Mouse (Mus musculus) gastrocnemius, postnatal 10 days (tissue): ENCODE measurements around the gene Cdk17. TPM values are rescaled to one million over a fixed set of nuclear protein-coding genes. Genes with fewer than 3 reads are reported as not detected.

Experiments used
- DNase-seq: peaks from one replicate; pipeline ENCODE4 v3.0.0; 2021; ENCODE audit warnings: mixed read lengths
- total RNA-seq, 2 experiments: library from RNA; stranded (reverse); gene quantifications; 2 replicates each; pipeline ENCODE4 v1.2.3; 2021

Cdk17 gene
- total RNA-seq, 2 experiments from 2014 or later: 18.6 to 22.6 TPM

- no peak for DNase-seq
Measured at GRCm38 (mm10) chr10:93228401-93229007, 67.8 kb downstream of the Cdk17 start.

DNA sequence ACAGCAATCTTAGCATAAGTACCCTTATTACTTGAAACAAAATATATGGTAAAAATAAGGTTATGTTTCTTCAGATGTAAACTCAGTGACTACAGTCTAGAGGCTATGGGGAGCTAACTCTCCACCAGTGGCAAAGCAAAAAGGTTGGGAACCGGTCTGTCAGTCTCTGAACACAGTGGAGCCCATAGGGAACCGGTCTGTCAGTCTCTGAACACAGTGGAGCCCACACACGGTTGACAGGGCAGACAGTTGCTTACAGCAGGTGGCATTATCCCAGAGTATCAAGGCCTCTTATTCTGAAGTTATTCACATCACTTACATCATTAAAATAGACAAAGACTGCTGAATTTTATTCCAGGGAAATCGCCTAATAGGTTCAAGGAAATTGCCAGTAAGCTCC, 70.8 kb downstream of the Cdk17 start:
- no peak for DNase-seq

- DNase-seq: no peak
Measured at GRCm38 (mm10) chr10:93231893-93232292, 71.2 kb downstream of the Cdk17 start.

GRCm38 (mm10) chr10:93233665-93234194, 73.1 kb downstream of the Cdk17 start:
- no peak for DNase-seq

GRCm38 (mm10) chr10:93234692-93235091, 74.0 kb downstream of the Cdk17 start:
- DNase-seq: no peak

DNA sequence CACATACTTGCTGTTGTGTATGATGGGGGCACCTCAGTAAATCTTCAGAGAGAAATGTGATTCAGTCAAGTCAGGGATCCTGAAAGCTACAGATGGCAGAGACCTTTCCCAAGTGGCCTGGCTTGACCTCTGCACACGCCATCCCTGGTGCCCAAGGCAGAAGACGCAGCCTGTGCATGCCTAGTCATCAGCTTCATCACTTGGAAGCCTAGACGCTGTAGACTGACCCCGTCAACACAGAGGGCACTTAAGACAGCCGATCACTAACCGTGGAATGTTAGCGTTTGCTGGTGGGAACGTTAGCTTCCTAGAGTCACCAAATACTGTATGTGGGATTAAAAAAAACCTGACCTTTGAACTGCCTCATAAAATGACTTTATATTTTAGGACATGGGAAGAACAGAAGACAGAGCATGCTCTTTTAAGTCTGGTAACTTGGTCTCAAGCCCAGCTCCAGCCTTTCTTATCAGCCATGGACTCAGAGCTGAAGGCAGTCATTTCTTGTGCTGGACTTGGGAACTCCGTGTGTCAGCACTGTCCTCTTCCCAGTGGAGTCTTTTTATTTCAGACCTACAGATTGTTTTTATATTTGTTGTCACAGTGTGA, 78.6 kb downstream of the Cdk17 start:
- DNase-seq: no peak

DNA sequence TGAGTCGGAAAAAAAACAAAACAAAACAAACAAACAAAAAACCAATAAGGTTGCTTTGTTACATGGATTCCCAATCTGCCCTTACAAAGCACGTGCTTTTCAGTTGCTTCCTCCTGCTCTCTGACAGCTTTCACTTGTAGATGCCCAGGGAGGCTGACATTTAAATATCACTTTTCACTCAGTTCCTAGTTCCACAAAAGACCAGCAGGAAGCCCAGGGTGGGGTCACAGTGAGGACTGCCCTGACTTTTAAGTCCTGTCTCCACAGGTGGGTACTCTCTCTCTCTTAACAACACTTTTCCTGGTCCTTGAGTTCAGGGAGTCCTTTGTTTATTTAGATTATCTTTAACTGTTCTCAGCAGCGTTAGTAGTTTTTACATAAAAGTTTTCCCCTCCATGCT, 81.5 kb downstream of the Cdk17 start:
- no peak for DNase-seq

GRCm38 (mm10) chr10:93242861-93243260, 82.2 kb downstream of the Cdk17 start:
- DNase-seq: no peak

GRCm38 (mm10) chr10:93244209-93244705, 83.6 kb downstream of the Cdk17 start:
- no peak for DNase-seq

DNA sequence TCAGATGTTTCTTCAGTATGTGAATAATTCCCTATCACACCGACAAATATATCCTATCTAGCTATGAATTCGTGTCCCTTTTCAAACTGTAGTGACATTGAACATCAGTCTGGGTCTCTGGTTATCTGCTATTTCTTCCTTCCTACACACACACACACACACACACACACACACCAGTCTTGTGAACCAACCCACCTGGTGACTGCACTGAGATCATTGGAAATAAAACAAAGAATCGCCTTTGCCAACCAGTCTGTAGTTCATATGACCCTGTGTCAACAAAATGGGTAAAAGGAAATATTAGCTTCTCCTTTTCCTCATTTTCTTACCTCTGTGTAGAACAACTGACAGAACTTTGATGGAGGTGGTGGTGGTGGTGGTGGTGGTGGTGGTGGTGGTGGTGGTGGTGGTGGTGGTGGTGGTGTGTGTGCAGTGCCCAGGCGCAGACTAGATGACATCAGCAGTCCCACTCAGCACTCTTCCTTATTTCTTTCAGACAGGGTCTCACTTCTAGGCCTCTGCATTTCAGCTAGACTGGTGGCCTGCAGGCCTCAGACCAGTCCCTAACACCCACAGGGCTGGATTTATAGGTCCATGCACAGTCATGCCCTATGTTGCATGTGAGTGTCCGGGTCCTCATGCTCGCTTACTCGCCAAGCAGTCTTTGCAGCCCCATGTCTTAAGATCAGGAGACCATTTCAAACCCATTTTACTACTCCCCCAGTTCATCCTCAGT, 85.7 kb downstream of the Cdk17 start:
- no peak for DNase-seq

DNA sequence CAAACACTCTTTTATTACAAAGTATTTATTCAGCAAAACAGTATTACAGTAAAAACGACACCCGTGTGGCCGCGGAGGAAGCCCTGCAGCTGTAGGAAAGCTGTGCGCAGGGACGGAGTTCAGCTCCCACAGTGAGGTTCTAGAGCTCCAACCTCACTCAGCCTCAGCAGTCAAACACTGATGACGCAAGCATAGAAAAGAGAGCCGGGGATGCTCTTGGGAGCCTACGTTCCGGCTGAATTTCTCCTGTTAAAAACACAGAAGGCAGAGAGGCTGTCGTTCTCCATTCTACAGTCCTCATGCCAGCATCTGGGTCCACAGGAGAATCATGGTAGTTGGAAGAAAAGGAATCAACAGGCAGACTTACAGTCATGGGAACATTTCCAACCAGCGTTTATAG, 86.7 kb downstream of the Cdk17 start:
- no peak for DNase-seq

GRCm38 (mm10) chr10:93247902-93248301, 87.2 kb downstream of the Cdk17 start:
- DNase-seq: no peak

GRCm38 (mm10) chr10:93248416-93248815, 87.7 kb downstream of the Cdk17 start:
- DNase-seq: no peak

GRCm38 (mm10) chr10:93249901-93250300, 89.2 kb downstream of the Cdk17 start:
- no peak for DNase-seq

DNA sequence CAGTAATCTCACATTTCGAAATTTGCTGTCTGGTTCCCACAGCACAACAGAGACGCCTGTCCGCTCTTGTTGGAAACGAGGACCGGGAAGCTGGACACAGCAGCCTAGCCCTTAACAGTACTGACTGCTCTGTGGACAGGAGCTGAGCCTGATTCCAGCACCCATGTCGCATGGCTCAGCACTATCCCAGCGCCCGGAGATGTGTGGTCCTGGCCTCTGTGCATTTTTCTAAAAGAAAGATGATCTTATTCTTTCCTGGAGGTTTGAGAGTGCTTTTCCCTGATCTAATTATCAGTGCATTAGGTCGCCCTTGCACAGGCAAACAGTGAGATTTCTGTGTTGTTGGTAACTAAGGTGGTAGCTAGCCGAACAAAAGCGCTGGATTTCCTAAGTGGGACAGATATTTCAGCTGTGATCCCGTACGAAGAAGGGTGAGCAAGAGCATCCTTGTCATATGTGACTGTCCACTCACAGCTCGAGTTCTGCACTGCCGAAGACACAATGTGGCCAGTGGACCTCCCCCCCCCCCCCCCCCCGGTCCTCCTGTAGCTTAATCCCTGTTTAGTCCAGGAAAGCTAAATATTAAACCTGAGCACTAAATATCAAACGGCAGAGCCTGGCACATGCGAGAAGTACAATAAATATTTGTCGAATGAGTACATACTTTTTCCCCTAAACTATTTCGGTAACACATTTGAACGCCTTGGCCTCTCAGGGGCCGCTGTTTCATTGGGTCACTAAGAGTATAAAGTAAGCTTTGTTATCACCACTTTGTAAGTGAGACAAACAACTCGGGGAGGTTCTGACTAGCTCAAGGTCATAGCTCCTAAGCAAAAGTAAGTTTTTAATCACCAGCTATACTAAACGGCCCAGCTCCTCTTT, 90.0 kb downstream of the Cdk17 start:
- no peak for DNase-seq

DNA sequence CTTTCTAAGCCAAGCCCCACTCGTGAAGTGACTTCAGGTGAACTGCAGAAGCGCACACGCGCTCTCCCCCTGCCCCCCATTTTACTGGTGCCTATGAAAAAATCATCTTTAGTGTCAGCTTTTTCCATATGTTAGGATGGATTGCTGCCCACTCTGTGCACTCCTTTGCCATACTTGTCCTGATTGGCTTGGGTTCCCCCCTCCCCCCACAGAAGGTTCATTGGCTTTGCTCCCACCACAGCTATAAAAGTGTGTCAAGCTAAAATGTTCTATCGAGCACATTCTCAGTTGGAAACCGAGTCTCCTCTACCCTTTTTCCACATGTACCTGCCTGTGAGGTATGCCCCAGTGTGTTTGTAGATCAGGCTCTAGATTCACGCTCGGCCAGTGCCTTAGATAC, 90.8 kb downstream of the Cdk17 start:
- DNase-seq: no peak

DNA sequence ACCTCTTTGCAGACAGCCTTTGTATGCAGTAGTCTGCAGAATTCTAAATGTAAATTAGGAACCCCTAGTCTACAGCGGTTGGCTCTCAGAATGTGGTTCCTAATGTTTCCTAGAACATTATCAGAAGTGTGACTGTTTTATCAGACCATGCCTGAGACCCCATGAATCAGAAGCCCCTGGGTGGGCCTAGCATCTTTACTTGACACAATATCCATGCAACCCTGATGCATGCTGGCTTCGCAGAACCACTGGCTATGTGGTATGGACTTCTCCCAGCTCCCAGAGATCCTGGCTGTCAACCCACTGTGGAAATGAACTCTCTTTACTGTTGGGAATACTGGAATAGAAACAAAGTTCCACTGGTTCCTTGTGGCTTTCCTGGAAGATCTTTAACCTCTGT, 92.0 kb downstream of the Cdk17 start:
- no peak for DNase-seq

DNA sequence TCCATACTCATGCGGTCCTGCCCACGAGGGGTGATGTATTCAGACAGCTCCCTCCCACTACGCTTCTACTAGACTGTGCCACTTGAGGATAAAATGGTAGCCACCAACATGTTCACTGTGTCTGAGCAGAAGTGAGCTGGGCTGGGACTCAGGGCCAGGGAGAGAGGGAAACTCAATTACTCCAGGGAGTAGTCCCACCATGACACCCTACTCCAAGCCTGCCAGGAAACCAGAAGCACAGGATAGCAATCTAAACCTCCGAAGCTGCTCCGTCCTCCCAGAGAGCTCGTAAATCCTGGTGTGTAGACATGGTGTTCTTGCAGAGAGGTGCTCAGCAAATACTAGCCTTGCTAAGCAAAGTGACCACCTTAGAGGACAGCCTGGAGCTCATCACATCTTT, 92.5 kb downstream of the Cdk17 start:
- DNase-seq: no peak

DNA sequence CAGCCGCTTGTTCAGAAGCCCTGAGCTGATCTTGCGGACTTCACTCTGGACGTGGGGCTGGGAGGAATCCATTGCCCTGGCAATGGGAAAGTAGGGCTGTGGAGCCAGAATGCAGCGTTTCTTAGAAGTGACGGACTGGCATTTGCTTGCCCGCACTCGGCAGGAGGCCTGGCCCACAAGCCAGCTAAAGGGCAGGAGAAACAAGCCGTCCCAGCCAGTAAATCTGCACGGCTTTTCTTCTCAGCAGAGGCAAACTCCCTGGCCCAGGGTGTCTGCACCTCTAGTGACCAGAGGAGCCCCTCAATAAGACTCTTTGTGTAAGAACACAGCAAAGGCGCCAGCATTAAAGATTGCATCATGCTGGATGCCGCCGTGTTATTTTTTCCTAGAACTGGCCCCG, 94.6 kb downstream of the Cdk17 start:
- DNase-seq: peak; percentile 41

GRCm38 (mm10) chr10:93259826-93260225, 99.2 kb downstream of the Cdk17 start:
- DNase-seq: no peak

DNA sequence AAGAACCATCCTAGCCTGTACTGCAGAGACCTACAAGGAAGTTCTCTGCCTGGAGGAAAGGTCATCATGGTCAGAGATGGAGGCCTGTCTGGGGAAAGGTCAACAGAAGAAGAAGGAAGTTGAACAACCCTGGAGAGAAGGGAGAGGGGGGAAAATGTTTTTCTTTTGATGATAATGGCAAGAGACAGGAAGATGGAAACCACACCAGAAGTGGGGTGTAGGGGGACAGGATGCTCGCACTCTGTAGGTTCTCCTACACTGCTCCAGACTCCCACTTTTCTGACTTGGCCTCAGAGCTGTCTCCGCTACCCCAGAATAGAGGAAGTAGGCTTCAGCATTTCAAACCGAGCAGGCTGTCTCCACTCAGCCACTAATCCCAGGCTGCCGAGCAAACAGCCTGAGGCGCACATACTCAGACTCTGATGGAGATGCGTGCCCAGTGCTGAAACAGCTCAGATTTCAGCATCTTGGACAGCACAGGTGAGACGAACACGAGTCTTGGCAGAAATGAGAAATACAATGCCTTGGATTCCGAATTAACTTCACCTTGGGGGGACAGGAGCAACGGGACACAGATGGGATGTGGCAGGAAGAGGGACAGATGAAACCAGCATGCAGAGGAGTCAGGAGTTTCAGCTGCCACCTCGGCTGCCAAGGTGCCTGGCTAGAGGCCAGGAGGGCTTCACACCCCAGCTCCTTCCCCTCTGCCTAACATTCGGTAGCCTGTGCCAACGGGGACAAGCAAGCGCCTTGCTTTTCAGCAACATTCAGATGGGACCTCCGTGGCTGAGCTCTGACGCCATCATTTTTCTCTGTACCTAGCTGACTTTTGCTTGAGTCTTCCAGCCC, 100.7 kb downstream of the Cdk17 start:
- peak; percentile 62 for DNase-seq
